Mouse (Mus musculus) cortical plate, adult 2 months (tissue): ENCODE measurements at regions not wholly inside any gene's neighbourhood (a gene's known extent, or its start where the extent isn't known, plus 50 kb on each side); places are given as distances from the start of the nearest gene placed in this dataset.

Experiments
- CTCF ChIP-seq: fragments of 200-500 bp; IDR thresholded peaks from 2 replicates; pipeline ENCODE4 v1.5.1; 2011; ENCODE audit warnings: mild to moderate bottlenecking, control low read depth, low read length; ENCODE audit not compliant: insufficient read depth; ENCODE audit errors: extremely low read depth
- POLR2A ChIP-seq: fragments of 200-500 bp; IDR thresholded peaks from 2 replicates; pipeline ENCODE4 v1.6.1; 2011; ENCODE audit warnings: mild to moderate bottlenecking, low read length, control low read depth; ENCODE audit not compliant: insufficient read depth; ENCODE audit errors: extremely low read depth

DNA sequence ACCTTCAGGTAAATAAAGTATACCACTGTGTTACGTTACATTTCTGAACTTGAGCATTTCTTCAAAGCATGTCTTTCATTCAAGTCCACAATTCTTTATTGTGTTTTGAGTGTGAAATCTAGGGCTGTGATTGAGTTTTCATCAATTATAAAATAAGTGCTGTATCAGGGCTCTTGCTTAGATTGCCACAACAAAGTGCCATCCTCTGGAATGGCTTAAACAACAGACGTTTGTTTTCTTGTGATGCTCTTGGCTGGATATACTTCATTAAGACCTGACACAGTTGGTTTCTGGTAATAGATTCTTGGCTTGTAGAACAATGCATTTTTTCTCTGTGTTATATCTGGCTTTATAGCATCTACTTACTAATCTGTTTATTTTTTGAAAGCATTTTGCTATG lies 674.3 kb upstream of the Marcks start:
- no peak for TF ChIP-seq CTCF
- no peak for TF ChIP-seq POLR2A
